Mouse (Mus musculus): ENCODE results near the gene Dbn1. TPM values are rescaled to one million over a fixed set of nuclear protein-coding genes. Genes with fewer than 3 reads are reported as not detected.

Gene Dbn1
- total RNA-seq, 2 experiments from 2014 or later: 392 to 399 TPM

DNA sequence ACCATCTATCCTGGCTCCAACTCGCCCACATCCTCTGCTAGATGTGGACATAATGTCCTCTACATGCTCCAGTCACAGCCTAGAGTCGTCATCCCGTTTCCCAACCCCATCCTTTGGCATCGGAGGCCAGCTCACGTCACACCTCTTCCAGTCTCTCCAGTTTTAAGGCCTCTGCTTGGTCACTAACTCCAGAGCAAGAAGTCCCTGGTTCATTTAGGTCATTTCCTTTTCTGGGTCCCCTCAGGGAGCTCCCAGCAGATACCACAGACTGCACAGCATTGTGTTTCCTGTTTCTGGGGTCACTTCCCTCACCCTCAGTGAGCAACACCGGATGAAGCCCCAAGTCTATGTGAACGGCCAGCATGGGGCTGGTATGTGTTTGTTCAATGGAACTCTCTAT lies 8.9 kb downstream of the Dbn1 start:
- no peak for DNase-seq (ENCODE audit: low spot score in 2 of 2)

- peak; percentile 70 to 73 for DNase-seq (ENCODE audit: low spot score in 2 of 2)
These were observed 9.9 kb downstream of the Dbn1 start for GRCm38 (mm10) chr13:55478036-55478435.

GRCm38 (mm10) chr13:55477492-55477891 lies 10.4 kb downstream of the Dbn1 start:
- no peak for DNase-seq (ENCODE audit: low spot score in 2 of 2)

DNA sequence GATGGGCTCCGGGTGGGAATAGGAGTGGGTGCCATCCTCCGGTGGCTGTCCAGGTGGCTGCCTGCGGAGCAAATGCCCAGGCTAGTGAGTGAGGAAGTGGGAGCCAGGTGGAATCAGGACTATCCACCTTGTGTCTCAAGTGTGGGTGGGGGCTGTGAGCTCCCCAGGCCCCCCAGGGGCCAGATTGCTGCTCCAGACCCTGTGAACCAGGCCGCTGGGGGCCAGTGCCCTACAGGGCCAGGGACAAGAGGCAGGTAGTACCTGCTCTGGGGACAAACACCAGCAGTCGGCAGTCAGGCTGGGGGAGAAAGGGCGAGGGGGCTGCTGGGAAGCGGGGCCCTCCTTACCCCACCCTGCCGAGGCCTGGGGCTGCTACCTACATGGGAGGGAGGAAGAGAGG lies 11.7 kb downstream of the Dbn1 start:
- no peak for DNase-seq (ENCODE audit: low spot score in 2 of 2)

DNA sequence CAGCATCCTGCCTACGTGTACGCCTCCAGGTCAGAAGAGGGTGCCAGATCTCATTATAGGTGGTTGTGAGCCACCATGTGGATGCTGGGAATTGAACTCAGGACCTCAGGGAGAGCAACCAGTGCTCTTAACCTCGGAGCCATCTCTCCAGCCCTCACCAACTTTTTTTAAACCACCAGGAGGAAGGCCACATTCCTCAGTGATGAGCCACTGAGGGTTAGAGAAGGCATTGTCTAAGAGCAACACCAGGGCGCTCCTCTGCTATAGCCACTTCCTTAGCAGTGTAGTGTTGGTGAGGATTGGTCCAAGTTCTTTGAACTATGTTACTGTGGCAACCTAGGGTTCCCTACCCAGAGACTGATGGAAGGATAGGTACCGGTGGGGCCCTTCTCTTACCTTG lies 12.2 kb downstream of the Dbn1 start:
- no peak for DNase-seq (ENCODE audit: low spot score in 2 of 2)

- peak; percentile 66 to 79 for DNase-seq (ENCODE audit: low spot score in 2 of 2)
These were observed 13.3 kb downstream of the Dbn1 start for GRCm38 (mm10) chr13:55474621-55475069.

DNA sequence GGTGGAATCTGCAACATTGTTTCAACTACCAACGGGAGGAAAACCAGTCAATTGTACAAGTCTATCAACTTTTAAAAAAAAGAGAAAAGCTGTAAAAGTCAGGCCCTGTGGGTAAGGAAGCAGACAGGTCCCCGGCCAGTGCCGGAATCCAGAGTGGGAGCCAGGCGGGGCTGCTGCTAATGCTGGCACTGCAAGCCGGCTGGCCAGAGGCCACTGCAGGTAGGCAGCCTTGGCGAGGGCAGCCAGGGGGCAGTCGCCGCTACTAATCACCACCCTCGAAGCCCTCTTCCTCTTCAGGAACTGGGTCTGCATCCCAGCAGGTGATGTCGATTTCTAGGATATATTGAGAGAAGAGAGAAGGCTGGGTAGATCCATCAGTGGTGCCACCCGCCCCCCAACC lies 13.9 kb downstream of the Dbn1 start:
- DNase-seq (ENCODE audit: low spot score in 2 of 2): peak in 1 of 2 experiments; percentile 38

DNA sequence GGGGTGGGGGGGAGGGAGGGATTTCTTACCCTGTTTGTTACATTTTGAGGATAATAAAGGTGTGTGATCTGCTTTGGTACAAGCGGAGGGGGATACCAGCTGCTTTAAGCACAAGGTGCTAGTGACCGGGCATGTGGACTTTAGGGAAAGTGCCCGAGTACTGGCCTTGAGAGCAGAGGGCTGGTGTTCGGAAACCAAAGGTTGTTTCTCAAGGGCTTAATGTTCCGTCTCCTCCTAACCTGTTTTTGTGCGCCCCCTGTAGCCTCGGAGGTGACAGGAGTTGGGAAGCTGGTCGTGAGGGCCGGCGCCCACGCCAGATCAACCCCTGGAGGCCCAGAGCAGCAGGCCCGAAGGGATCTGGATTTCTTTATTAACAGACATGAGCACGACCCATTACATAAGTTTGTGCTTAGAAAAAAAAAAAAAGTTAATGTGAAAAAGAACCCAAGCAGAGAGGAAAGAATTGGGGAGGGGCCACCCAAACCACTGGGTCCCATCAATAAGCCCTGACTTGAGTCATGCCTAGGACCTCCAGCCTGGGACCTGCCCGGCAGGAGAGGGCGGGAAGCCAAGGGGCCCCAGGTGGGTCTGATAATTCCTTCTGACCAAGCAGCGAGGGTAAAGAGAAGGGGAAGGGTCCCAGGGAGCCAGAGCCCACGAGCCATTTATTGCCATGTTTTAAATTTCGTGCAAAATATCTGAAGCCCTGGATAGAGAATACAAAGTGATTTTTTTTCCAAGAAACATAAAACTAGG lies 14.7 kb downstream of the Dbn1 start:
- peak in 1 of 2 experiments; percentile 35 for DNase-seq (ENCODE audit: low spot score in 2 of 2)

GRCm38 (mm10) chr13:55472132-55473022 lies 15.5 kb downstream of the Dbn1 start:
- peak; percentile 70 to 81 for DNase-seq (ENCODE audit: low spot score in 2 of 2)

GRCm38 (mm10) chr13:55471819-55472131 lies 16.1 kb downstream of the Dbn1 start:
- no peak for DNase-seq (ENCODE audit: low spot score in 2 of 2)

DNA sequence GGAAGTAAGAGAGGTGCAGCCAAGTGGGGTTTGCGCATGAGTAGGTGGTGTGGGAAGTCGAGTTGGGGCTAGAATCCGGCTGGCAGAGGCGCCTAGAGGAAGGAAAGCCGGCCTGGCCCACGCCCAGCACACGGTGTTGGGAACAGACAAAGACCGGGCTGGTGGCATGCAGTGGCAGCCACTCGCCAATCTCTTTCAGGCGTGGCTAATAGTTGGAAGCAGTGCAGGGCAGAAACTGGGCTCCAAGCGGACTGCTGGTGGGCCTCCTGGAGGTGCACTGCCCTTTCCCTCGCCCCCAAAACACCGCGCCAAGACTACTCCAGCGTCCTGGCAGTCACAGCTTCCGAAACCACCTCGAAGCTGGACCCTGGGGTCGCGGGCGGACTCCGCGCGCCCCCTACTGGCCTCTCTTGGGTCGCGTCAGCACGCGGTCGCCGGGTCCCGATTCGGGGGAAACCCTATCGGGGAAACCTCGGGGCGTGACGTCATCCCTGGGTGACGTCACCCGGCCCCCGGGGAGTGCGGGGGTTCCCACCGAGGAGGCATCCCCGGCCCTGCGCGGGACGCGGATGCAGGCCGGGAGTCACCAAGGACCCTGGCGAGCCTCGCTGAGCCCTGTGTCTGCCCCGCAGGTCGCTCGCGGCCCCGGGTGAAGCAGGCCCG lies 16.6 kb downstream of the Dbn1 start:
- peak; percentile 90 to 95 for DNase-seq (ENCODE audit: low spot score in 2 of 2)

DNA sequence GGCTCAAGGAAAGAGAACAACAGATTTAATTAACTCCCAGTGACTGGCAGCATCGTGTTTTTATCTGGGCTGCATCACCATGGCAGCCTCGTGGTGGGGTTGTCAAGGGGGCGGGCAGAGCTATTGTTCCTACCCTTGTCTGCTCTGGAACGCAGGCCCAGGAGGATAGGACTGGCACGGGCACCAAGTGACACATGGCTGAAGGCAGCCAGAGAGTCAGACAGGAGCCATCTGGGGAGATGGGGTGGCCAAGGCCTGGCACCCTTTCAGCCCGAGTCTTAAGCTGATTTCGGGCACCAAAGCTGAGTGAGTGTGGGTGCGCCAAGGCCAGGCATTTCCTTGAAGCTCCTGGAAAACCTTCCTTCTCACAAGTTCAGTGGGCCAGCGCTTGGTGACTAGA lies 17.5 kb downstream of the Dbn1 start:
- DNase-seq (ENCODE audit: low spot score in 2 of 2): peak; percentile 69 to 80

DNA sequence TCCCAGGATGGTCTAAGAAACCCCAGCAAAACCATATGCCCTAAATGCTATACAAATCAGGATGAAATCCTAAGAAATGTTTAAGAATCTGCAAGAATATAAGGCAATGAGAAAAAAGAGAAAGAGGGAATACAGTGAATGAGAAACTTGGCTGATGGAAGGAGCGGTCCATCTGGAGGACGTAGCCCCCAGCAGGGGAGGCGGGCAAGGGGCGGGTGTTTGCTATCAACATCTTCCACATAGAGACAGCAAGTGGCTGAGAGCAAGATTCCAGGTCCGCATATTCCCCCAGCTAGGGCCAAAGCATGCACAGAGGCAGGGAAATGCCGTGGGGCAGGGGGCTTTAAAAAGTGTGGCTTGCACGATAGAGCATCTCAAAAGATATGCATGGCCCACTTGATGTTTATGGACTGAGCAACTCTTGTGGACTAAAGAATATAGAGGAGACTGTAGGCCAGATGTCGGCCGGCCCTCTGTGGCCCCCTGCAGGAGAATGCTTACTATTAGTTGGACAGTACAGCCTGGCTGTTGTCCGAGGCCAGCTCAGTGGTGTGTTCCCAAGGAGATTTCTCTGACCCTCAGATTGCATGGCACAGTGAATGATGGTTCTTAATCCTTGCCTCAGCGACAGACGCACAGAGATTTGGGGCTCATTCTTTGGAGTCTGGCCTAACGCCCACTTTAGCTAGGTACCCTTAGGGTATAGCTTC lies 18.9 kb downstream of the Dbn1 start:
- DNase-seq (ENCODE audit: low spot score in 2 of 2): no peak

- DNase-seq (ENCODE audit: low spot score in 2 of 2): peak in 1 of 2 experiments; percentile 30
These were observed 22.0 kb downstream of the Dbn1 start for GRCm38 (mm10) chr13:55465830-55466440.

GRCm38 (mm10) chr13:55465184-55465583 lies 22.7 kb downstream of the Dbn1 start:
- DNase-seq (ENCODE audit: low spot score in 2 of 2): peak in 1 of 2 experiments; percentile 54

- peak; percentile 79 to 82 for DNase-seq (ENCODE audit: low spot score in 2 of 2)
These were observed 23.7 kb downstream of the Dbn1 start, which contains the start of gene Prr7 for GRCm38 (mm10) chr13:55464027-55464884. Gene Prr7, plus strand, starts transcription at chr13:55464267.

GRCm38 (mm10) chr13:55463399-55464026 lies 24.4 kb downstream of the Dbn1 start:
- peak in 1 of 2 experiments; percentile 48 for DNase-seq (ENCODE audit: low spot score in 2 of 2)

DNA sequence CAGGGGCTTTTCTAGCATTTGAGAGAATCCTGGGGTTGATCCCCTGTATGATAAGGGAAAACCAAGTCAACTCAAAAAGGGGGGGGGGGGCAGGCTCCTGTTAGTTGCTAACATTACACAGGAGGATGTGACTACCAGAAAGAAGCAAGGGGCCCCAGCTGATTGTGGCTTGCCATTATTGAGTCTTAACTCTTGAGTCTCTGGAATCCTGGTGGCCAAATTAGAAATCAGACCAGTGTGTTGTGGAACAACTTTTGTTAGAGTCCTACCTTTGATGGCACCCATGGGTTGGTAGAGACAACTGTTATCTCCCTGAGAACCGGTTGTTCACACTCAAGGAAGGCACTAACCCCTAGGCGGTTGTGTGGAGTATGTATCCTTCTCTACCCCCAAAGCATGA lies 24.9 kb downstream of the Dbn1 start:
- no peak for DNase-seq (ENCODE audit: low spot score in 2 of 2)

Data from layer of hippocampus, postnatal 10 days (tissue).